Mouse (Mus musculus) layer of hippocampus, adult 18-20 months (tissue): ENCODE results near the gene Gm21974. TPM values are rescaled to one million over a fixed set of nuclear protein-coding genes. Genes with fewer than 3 reads are reported as not detected.

Experiments
- total RNA-seq, 2 experiments: library from RNA; stranded (reverse); gene quantifications; 2 replicates each; pipeline ENCODE4 v1.2.3; 2021

Gene Gm21974
- total RNA-seq, 2 experiments from 2014 or later = not detected

Other genes with a start within 250 kb of the Gm21974 start
- gene Bcl7c, start 186.5 kb downstream of the Gm21974 start, total RNA-seq = 10 to 100 TPM; 34.4 to 34.6 TPM
- gene Ctf1, start 182.7 kb downstream of the Gm21974 start, total RNA-seq = 1 to 10 TPM; 3.5 to 4.6 TPM
- not detected for gene Ctf2, start 163.3 kb downstream of the Gm21974 start, total RNA-seq
- gene Fbxl19, start 150.9 kb downstream of the Gm21974 start, total RNA-seq = 10 to 100 TPM; 59.2 to 59.7 TPM
- gene Orai3, start 125.6 kb downstream of the Gm21974 start, total RNA-seq = 10 to 100 TPM; 25.9 to 29.3 TPM
- gene Setd1a, start 118.8 kb downstream of the Gm21974 start, total RNA-seq = 10 to 100 TPM; 35.4 to 44.6 TPM
- gene Gm49388, start 109.8 kb downstream of the Gm21974 start, total RNA-seq = 1 to 10 TPM; 4.1 to 5.2 TPM
- 1 to 10 TPM; 6.3 to 7.8 TPM for gene Hsd3b7, start 94.8 kb downstream of the Gm21974 start, total RNA-seq
- 10 to 100 TPM; 65.6 to 68.6 TPM for gene Stx4a, start 71.2 kb downstream of the Gm21974 start, total RNA-seq
- 100 to 1,000 TPM; 335 to 338 TPM for gene Stx1b, start 70.9 kb downstream of the Gm21974 start, total RNA-seq
- 10 to 100 TPM; 34.6 to 35.9 TPM for gene Zfp646, start 19.2 kb downstream of the Gm21974 start, total RNA-seq
- 10 to 100 TPM; 20.9 to 25.7 TPM for gene Zfp668, start 18.6 kb downstream of the Gm21974 start, total RNA-seq
- 1 to 10 TPM; 2.8 to 3.3 TPM for gene Prss53, start 4.5 kb downstream of the Gm21974 start, total RNA-seq
- gene Vkorc1, start 163 bp upstream of the Gm21974 start, total RNA-seq = 10 to 100 TPM; 22.9 to 30.8 TPM
- 10 to 100 TPM; 41.4 to 42.4 TPM for gene Bckdk, start 8.6 kb upstream of the Gm21974 start, total RNA-seq
- 10 to 100 TPM; 29.8 to 30.9 TPM for gene Kat8, start 17.1 kb upstream of the Gm21974 start, total RNA-seq
- under 1 TPM; 0.25 to 0.46 TPM for gene Prss8, start 34.6 kb upstream of the Gm21974 start, total RNA-seq
- 10 to 100 TPM; 10.3 to 10.5 TPM for gene Prss36, start 51.3 kb upstream of the Gm21974 start, total RNA-seq
- 100 to 1,000 TPM; 279 to 285 TPM for gene Fus, start 72.0 kb upstream of the Gm21974 start, total RNA-seq
- gene Pycard, start 98.4 kb upstream of the Gm21974 start, total RNA-seq = 1 to 10 TPM; 2.1 to 3.2 TPM
- gene Trim72, start 108.5 kb upstream of the Gm21974 start, total RNA-seq = under 1 TPM; 0.32 to 0.58 TPM
- gene Itgam, start 167.2 kb upstream of the Gm21974 start, total RNA-seq = 10 to 100 TPM; 11.0 to 11.2 TPM
- under 1 TPM in 1 of 2 experiments, not detected in 1; 0.25 TPM for gene Gm49368, start 167.2 kb upstream of the Gm21974 start, total RNA-seq
- under 1 TPM; 0.13 to 0.59 TPM for gene Itgax, start 234.1 kb upstream of the Gm21974 start, total RNA-seq